Mouse (Mus musculus) hindbrain, embryonic 11.5 days (tissue): ENCODE data around the gene Rpl5. TPM values are rescaled to one million over a fixed set of nuclear protein-coding genes. Genes with fewer than 3 reads are reported as not detected.

Source experiments
- ATAC-seq: fragments of 200-750 bp; cut with Nextera tagmentation; 2 replicates; pipeline ENCODE4 v1.8.0; 2017; ENCODE audit warnings: mild to moderate bottlenecking, moderate TSS enrichment, moderate library complexity; ENCODE audit not compliant: low FRiP score
- DNase-seq: peaks from one replicate; pipeline ENCODE4 v3.0.0-alpha.2; 2015; ENCODE audit warnings: low spot score
- H3K27ac ChIP-seq: fragments of 300-500 bp; sonication (generic); 2 replicates; pipeline ENCODE4 v1.5.1; 2014; ENCODE audit warnings: mild to moderate bottlenecking, low read depth, low read length
- H3K27me3 ChIP-seq: fragments of 300-500 bp; sonication (generic); 2 replicates; pipeline ENCODE4 v1.6.1; 2014; ENCODE audit warnings: mild to moderate bottlenecking, low read length, moderate library complexity, mixed read lengths; ENCODE audit not compliant: control insufficient read depth, insufficient read depth
- H3K36me3 ChIP-seq: fragments of 300-500 bp; sonication (generic); 2 replicates; pipeline ENCODE4 v1.6.1; 2014; ENCODE audit warnings: mild to moderate bottlenecking, low read length, moderate library complexity, mixed read lengths; ENCODE audit not compliant: control insufficient read depth, insufficient read depth
- H3K4me1 ChIP-seq: fragments of 300-500 bp; sonication (generic); replicated peaks from 2 replicates; pipeline ENCODE4 v1.6.1; 2014; ENCODE audit warnings: low read length, mixed read lengths; ENCODE audit not compliant: control insufficient read depth, insufficient read depth
- H3K4me2 ChIP-seq: fragments of 300-500 bp; sonication (generic); replicated peaks from 2 replicates; pipeline ENCODE4 v1.6.1; 2014; ENCODE audit warnings: mild to moderate bottlenecking, low read depth, low read length
- H3K4me3 ChIP-seq: fragments of 300-500 bp; sonication (generic); 2 replicates; pipeline ENCODE4 v1.5.1; 2014; ENCODE audit warnings: low read depth, low read length
- H3K9ac ChIP-seq: fragments of 300-500 bp; sonication (generic); 2 replicates; pipeline ENCODE4 v1.6.1; 2014; ENCODE audit warnings: low read depth, low read length
- H3K9me3 ChIP-seq: fragments of 300-500 bp; sonication (generic); 2 replicates; pipeline ENCODE4 v1.6.1; 2016; ENCODE audit warnings: low read length; ENCODE audit not compliant: control insufficient read depth
- WGBS: fragments of 180-500 bp; shearing (Covaris S2); extraction: QIAGEN DNeasy Blood & Tissue Kit; methylation state at CpG from one replicate; pipeline ENCODE4 v1.1.7; 2014; 5-methylcytosine and 5-hydroxymethylcytosine counted together
- polyA plus RNA-seq: library from polyadenylated mRNA; unstranded; fragments of >200 nt; fragmentation: Nextera tagmentation; extraction: Ambion mirVana; gene quantifications from 2 replicates; pipeline ENCODE4 v1.2.1, GENCODE M21; 2014

The Rpl5 gene
- polyA plus RNA-seq, 1 experiment from 2014 or later: 79.5 TPM

DNA sequence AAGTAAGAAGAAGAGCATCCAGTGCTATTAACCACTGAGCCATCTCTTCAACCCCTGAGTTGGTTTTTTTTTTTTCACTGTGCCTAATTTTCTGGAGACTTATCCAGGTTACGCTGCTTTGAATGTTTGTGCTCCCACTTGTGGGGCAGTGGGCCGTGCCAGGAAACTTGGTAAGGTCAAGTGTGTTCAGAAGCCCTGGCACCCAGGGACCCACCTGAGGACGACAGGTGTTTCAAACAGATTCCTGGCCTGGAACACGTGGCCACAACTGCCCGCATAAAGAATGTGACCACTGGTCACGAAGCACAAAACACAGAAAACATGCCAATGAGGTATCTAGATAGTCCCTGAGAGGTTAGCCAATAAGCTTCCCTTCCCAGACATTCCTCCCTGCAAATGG is 43.2 kb downstream of the Rpl5 start:
- H3K4me1 ChIP-seq: no peaks in the 10 kb centered on the region
- WGBS: 87% methylated on average over 6 of the region's 6 CpGs
- H3K4me2 ChIP-seq: no peak overlapping the region
- H3K9ac ChIP-seq: no peak overlapping the region
- no peaks in the 10 kb centered on the region for H3K27me3 ChIP-seq
- no peaks in the 10 kb centered on the region for H3K36me3 ChIP-seq
- no peak overlapping the region for H3K27ac ChIP-seq
- no peak for ATAC-seq
- no peaks in the 10 kb centered on the region for H3K9me3 ChIP-seq
- H3K4me3 ChIP-seq: no peak overlapping the region
- DNase-seq: no peak

DNA sequence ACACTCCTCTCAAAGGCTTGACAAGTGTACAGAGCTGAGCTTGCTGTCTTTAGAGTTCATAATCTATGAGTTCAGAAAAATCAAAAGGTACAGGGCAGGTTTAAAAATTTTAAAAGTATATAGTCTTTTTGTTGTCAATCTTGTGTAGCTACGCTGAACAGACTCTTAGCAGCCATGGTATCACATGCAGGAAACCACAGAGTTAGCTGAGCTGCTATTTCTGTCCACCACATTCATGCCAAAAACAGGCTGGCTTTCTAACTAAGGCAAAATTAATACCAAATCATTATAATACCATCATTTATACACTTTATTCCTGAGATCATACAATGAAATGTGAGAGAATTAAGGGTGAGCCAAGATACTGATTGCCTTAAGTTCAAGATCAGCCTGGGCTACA is 46.2 kb downstream of the Rpl5 start:
- 90% methylated on average over 1 of the region's 1 CpGs for WGBS
- ATAC-seq: no peak
- no peaks in the 10 kb centered on the region for H3K4me1 ChIP-seq
- no peak overlapping the region for H3K4me3 ChIP-seq
- H3K9ac ChIP-seq: no peak overlapping the region
- no peak overlapping the region for H3K4me2 ChIP-seq
- no peaks in the 10 kb centered on the region for H3K36me3 ChIP-seq
- no peaks in the 10 kb centered on the region for H3K9me3 ChIP-seq
- no peak overlapping the region for H3K27ac ChIP-seq
- H3K27me3 ChIP-seq: no peaks in the 10 kb centered on the region
- DNase-seq: no peak

DNA sequence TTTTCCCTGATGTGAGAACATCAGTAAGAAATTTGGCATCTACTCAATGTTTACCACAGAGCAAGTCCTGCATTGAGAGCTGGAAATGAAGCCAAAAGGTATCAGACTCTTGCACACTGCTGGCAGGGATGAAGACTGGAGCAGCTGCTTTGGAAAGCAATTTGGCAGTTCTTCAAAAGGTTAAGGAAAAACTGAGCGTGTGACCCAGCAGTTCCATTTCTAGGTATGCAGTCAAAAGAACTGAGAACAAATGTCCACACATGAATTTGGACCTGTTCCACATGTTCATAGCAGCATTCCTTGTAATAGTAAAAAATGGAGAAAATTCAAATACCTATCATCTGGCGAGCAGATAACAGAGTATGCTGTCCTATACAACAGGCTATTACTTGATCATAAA is 47.2 kb downstream of the Rpl5 start:
- ATAC-seq (no peak), DNase-seq (no peak)
- no peak overlapping the region for H3K4me3 ChIP-seq
- H3K4me1 ChIP-seq: no peaks in the 10 kb centered on the region
- no peaks in the 10 kb centered on the region for H3K36me3 ChIP-seq
- H3K4me2 ChIP-seq: no peak overlapping the region
- no peaks in the 10 kb centered on the region for H3K9me3 ChIP-seq
- WGBS: 84% methylated on average over 2 of the region's 2 CpGs
- no peaks in the 10 kb centered on the region for H3K27me3 ChIP-seq
- no peak overlapping the region for H3K9ac ChIP-seq
- H3K27ac ChIP-seq: no peak overlapping the region

DNA sequence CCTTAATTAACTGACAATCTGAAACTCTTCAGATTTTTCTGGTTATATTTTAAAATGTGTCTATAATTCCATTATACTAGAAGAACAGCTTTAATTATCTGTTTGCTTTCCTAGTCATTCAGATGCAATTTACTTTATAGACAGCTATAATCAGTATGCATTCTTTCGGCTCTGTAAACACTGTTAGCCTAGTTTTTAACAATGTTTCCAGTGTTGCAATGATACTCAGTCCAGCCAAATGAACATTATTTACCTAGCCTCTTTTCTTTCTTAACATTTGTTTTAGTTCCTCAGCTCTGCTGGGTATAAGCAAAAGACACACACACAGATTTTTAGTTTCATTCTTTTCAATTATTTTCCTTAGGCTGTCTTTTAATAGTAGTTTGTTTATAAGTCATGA is 48.6 kb downstream of the Rpl5 start:
- no peak overlapping the region for H3K4me2 ChIP-seq
- 95% methylated on average over 1 of the region's 1 CpGs for WGBS
- no peak overlapping the region for H3K4me3 ChIP-seq
- ATAC-seq (no peak), DNase-seq (no peak)
- no peaks in the 10 kb centered on the region for H3K4me1 ChIP-seq
- H3K9ac ChIP-seq: no peak overlapping the region
- H3K27ac ChIP-seq: no peak overlapping the region
- no peaks in the 10 kb centered on the region for H3K36me3 ChIP-seq
- no peaks in the 10 kb centered on the region for H3K9me3 ChIP-seq
- no peaks in the 10 kb centered on the region for H3K27me3 ChIP-seq

DNA sequence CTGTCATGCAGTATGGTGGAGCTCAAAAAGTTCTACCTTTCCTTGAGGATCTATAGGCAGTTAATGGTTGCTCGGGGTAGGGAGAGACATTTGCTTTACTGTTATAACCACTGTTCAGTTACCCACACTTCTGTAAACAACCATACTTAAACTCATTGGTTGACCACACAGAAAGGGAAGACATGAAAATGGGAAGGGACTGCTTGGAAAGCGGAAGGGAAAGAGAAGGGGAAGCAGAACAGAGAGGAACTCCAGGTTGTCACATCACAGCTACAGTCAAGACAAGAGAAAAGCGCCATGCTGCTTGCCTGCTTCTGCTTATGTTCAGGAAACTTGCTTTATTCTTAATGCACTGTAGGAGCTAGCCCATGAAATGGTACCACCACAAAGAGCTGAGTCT is 49.3 kb downstream of the Rpl5 start:
- ATAC-seq (no peak), DNase-seq (no peak)
- Histone ChIP-seq H3K36me3 (no peaks in the 10 kb centered on the region), H3K9me3 (no peaks in the 10 kb centered on the region), H3K27me3 (no peaks in the 10 kb centered on the region), H3K9ac (no peak overlapping the region), H3K27ac (no peak overlapping the region), H3K4me3 (no peak overlapping the region), H3K4me1 (no peaks in the 10 kb centered on the region), H3K4me2 (no peak overlapping the region)
- WGBS: 88% methylated on average over 3 of the region's 3 CpGs

DNA sequence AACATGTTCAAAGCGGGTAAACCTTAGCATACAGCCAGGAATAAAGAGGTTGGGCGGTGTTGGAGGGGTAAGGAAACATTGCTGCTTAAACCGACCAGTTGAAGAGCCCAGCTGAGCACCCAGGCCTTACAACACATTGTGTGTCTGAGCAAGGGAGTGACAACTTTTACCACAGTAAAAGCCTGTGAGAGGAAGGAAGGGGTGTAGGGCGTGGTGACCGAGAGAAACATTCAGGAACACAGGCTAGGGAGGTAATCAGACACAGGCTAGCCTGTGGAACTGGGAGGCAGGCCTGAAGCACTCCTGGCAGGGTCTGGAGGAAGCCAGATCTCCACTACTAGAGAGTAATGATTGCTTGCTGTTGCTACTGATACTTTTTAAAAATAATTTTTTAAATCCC is 50.3 kb downstream of the Rpl5 start:
- H3K4me2 ChIP-seq: no peak overlapping the region
- no peak for DNase-seq
- H3K9me3 ChIP-seq: no peaks in the 10 kb centered on the region
- no peak for ATAC-seq
- H3K4me3 ChIP-seq: no peak overlapping the region
- no peaks in the 10 kb centered on the region for H3K4me1 ChIP-seq
- no peak overlapping the region for H3K27ac ChIP-seq
- H3K9ac ChIP-seq: no peak overlapping the region
- no peaks in the 10 kb centered on the region for H3K36me3 ChIP-seq
- no peaks in the 10 kb centered on the region for H3K27me3 ChIP-seq
- 81% methylated on average over 5 of the region's 5 CpGs for WGBS

Other genes starting within 250 kb of the Rpl5 start
- gene Gfi1, start 174.5 kb upstream of the Rpl5 start, polyA plus RNA-seq: 0.07 and 0.12 TPM in 2 replicates
- 0.46 TPM in 1 of 2 replicates, not detected in the other for gene Ube2d2b, start 70.4 kb upstream of the Rpl5 start, polyA plus RNA-seq
- 48.5 and 59.5 TPM in 2 replicates for gene Evi5, start 25.4 kb upstream of the Rpl5 start, polyA plus RNA-seq
- gene Fam69a, start 86.6 kb downstream of the Rpl5 start, polyA plus RNA-seq: 24.8 and 28.5 TPM in 2 replicates
- 151 and 155 TPM in 2 replicates for gene Mtf2, start 165.2 kb downstream of the Rpl5 start, polyA plus RNA-seq
- gene Tmed5, start 232.1 kb downstream of the Rpl5 start, polyA plus RNA-seq: 27.3 and 35.0 TPM in 2 replicates
- 10.9 and 12.2 TPM in 2 replicates for gene Ccdc18, start 232.4 kb downstream of the Rpl5 start, polyA plus RNA-seq